Mouse (Mus musculus) testis, postnatal 10 days (tissue): ENCODE measurements around the gene Adnp.
A peak's percentile ranks its signal among the peaks of the same experiment; 100 is the strongest.

ENCODE experiments used
- DNase-seq: peaks from one replicate; pipeline ENCODE4 v3.0.0; 2021; ENCODE audit warnings: low spot score

Gene Adnp

GRCm38 (mm10) chr2:168206725-168207644, at the start of gene Adnp:
Gene Adnp, minus strand, starts transcription at chr2:168207112.
- DNase-seq = peak; percentile 97

DNA sequence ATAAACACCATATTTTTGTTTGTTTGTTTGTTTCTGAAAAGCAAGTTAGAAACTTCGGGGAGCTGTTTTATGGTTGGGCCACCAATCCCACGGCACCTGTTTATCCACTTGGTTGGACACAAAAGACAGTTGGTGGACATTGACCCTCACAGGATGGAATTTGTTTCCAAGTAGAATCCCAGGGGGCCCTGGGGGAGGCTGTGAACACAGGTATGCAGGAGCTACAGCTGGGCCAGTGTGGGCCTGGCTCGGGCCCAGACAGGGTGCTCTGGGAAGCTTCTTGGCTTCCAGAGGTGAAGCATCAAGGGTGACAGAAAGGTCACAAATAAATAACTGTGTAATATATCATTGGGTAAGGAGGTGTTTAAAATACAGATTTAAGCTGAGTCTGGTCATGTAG, 49.6 kb upstream of the Adnp start:
- DNase-seq = no peak

DNA sequence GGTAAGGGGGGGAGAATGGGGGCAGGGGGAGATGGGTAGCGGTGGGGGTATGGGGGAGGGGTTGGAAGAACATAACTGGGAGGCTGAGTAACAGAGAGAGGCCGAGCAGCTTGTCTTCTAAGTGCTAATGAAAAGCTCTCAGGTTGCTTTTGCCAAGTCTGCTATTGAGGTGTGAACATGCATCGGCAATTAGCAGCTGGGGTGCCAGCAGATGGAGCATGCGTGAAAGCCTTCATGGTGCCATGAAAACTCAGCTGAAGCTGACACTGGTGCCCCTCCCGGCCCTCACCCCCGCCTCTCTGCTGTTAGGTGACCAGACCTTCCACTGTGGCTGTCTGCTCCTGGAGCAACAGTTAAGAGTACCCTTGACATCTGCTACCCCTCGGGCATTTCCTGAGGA, 46.9 kb upstream of the Adnp start:
- no peak for DNase-seq

DNA sequence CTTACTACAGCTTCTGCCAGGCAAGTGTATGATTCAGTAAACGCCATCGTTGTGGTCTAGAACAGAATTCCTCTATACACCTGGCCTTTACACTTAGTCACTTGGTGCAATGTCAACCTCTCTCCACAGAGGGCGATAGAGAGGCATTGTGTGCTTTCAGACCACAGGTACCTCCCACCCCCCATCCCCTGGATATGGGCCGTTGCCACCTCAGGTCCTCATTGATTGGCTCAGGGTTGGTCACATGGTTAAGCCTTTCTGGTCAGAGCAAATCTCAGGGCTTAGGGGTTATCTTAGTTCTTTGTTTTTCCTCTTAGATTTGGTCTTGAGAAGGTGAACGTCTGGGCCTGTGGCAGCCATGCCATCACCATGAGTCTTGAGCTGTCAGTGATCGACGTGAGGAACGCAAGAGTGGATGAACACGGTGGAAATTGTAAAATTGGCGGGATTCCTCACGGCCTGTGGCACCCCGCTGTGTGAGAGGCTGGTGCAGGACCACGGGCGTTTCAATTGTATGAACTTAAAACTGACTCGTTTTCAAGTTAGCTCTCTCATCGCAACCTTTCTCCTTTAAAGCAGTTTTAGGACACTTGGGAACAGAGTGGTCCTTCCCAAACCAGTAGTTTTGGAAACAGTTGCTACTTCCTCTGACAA, 45.9 kb upstream of the Adnp start:
- DNase-seq = peak; percentile 64

- peak; percentile 91 for DNase-seq
Measured at GRCm38 (mm10) chr2:168250270-168250669, 43.4 kb upstream of the Adnp start.

GRCm38 (mm10) chr2:168248856-168249245, 41.9 kb upstream of the Adnp start:
- peak; percentile 60 for DNase-seq

DNA sequence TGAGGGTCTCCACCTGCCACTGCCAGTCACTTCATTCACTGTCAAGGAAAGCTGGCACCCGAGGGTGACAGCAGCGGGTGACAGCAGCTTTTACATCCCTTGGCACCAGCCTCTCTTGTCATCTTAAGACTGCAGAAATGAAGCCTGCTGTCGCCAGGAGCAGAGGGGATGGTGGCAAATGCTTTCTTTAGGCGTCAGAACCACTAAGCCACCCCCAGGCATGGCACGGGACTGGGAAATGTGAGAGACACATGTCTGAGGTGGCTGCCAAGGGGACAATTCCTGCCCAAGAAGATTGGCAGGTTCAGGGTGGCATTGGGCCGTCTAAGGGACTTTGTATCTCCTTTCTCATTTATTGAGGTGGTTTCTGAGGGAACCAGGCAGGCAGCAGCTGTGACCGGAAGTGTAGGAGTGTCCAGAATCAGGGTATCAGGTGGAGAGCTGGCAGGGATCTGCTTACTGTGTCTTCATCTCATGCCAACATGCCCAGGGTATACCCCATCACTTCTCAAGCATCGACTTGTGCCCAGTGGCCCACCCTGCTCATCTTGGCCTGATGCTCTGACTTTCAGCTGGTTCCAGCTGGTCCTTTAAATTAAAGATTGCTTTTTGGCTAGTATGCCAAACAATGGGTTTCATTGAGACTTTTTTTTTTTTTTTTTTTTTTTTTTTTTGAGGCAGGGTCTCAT, 41.4 kb upstream of the Adnp start:
- no peak for DNase-seq

- no peak for DNase-seq
Measured at GRCm38 (mm10) chr2:168245571-168245970, 38.7 kb upstream of the Adnp start.

DNA sequence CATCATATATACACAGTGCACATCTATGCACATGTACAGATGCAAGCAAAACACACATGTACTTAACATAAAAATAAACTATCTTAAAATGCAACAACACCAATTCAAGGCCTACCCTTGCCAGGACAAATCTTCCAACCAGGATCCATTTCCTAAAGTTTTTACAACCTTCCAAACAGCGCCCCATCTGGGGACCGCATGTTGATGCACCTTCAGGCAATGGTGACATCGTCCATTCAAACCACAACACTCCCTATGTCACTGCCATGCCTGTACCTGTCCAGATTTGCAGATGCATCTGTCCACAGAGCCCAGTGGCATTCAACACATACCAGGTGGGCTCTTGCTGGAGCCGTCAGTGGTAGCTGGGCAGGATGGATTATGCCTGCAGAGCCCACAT, 36.4 kb upstream of the Adnp start:
- DNase-seq = no peak

DNA sequence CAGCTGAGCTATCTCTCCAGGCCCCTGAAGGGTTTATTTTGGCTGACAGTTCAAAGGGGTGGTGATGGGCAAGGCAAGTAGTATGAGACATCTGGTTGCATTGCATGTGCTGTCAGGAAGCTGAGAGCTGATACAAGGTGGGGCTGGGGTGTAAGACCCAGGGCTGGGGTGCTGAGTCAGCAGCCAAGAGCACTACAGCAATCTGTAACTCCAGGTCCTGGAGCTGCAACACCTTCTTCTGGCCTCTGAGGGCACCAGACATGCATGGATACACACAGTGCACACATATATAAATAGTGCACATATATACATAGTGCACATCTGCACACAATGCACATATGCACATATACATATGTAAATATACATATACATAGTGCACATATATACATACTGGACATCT, 35.9 kb upstream of the Adnp start:
- DNase-seq = no peak

DNA sequence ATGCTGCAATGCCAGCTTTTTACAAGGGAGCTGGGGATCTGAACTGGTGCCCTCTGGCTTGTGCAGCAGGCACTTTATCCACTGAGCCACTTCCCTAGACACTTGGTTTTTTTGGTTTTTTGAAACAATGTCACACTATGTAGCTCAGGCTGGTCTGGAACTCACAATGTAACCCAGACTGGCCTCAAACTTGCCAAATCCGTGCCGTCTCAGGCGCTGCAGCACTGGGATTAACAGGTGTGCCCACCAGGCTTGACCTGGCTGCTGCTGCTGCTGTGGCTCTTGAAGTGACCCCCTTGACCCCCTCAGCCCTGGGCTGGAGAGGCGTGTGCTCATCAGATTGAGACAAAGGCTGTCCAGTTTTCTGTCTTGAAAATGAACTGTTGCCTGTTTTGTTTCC, 31.4 kb upstream of the Adnp start:
- DNase-seq = no peak

DNA sequence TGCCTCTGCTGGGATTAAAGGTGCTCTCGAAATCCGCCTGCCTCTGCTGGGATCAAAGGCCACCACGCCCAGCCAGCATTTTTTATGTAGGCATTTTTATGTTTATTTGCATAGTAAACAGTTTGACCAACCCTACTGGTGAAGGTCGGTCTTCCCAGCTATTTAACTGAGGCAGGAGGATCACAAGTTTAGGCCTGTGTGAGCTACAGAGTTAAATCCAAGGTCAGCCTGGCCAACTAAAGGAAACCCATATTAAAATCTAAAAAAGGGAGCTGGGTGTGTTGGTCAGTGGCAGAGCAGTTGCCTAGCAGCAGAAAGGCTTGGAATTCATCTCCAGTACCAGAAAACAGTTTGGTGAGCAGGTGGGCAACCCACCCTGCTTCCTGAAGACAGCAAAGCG, 26.4 kb upstream of the Adnp start:
- DNase-seq = no peak

GRCm38 (mm10) chr2:168231471-168231829, 24.5 kb upstream of the Adnp start:
- no peak for DNase-seq

- DNase-seq = peak; percentile 57
Measured at GRCm38 (mm10) chr2:168230773-168231470, 24.0 kb upstream of the Adnp start.

DNA sequence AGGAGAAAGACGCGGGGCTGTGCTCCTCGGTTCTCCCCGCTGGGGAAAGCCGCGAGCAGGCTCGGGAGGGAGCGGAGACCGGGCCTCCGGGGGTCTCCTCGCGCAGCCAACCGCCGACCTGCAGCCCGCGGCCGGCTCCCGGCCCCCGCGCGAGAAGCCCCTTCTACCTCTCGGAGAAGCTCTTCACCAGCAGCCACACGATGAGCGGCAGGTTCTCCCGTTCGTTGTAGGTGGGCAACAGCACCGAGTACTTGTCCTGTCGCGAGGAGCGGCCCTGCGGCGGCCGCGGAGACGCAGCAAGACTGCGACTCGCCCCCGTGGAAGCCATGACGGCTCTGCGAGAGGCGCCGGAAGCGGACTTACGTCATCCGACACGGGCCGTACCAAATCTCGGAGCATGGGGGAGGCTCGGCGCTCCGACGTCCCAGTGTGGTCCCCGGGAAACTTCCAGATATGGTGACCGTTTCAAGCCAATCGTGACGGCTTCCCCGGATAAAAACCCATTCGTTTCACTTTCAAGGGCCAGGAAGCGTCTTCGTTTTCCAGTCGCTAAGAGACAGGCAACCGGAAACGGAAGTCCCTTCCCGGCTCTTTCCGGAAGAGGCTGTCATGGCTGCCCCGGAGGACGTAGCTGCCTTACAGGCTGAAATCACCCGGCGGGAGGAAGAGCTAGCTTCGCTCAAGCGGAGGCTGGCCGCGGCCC, 23.3 kb upstream of the Adnp start, which contains the start of the genes Gm20716, Dpm1 and Mocs3:
Gene Gm20716 (minus strand): TSS at position 339 of the 703 bp plus-strand sequence.
Gene Dpm1 (minus strand): TSS at position 566 of the 703 bp plus-strand sequence.
Gene Mocs3 (plus strand): TSS at position 597 of the 703 bp plus-strand sequence.
- DNase-seq = peak; percentile 87

DNA sequence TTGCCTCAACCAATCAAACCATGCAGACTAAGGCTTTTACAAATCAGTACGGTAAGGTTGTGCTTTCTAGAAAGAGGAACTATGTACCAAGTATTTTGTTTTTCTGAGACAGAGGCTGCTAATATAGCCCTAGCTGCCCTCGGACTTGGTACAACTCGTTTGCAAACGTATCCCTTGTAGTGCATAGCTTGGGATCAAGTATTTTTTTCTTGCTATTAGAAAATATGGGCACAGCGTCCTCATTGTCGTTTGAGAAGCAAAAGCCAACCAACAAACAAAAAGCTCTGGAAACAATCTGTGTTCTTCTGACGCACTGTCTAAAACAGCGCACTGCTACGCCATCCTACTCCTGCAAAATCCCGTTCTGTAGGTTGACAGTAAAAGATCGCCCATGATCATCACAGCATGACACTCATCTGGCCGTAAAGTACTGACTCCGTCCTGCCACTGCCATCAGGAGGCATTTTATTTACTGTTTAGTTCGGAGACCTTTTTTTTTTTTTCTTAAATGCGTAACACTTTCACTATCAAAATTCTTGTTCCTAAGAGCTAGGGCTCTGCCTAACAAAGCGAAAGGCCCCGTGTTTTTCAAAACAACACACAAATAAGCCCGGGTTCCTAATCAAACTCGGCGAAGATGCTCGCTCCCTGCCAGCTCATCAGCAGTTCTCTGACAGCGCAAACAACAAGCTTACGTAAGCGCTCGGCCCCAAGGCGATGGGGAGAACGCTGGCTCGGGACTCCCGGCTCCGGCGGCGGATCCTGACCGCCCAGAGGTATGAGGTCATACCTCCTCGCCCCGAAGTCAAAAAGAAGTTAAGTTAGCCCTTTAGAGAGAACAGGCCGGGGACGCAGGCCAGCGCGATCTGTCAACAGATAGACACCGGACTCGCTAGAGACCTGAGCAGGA, 22.5 kb upstream of the Adnp start:
- DNase-seq = peak; percentile 56

DNA sequence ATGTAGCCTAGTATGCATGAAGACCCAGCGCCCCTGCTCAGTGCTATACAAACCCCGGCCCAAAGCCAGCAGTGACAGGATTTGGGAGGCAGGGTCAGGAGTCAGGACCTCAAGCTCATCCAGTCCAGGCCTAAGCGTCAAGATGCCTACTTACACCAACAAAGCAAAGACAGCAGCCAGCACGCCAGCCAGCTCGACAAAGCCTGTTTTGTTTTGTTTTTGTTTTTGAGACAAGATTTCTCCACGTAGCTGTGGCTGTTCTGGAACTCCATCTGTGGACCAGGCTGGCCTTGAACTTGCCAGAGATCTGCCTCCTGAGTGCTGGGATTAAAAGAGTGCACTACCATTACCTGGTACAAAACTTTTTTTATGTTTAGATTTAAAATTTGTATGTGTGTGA, 16.4 kb upstream of the Adnp start:
- DNase-seq = no peak

DNA sequence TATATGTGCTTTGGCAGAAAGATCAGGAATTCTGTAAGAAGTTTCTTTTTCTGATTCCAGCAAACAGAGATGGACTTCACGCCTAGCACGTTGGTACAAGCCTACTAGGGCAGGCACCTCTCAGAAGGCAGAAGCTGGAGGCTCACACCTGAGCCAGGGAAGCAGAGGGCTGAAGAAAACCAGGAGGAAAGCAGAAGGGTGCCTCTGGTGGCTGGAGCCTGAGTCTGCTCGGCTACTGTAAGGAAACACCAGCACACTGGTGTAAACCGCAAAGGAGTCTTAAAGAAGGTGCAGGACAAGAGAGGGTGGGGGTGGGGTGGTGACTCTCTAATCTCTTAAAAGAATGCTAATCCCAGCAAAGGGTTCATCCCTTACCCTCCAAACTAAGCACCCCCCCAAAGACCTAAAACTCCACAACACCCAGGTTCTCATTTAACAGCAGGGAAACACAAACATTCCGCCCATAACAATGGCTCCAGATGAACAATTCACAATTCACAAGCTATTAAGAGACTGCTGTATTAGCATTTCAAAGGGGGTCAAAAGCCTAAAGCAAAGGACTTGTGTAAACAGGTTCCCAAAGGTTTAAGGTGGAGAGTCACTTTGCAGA, 7.0 kb upstream of the Adnp start:
- no peak for DNase-seq

GRCm38 (mm10) chr2:168207883-168208282, 971 bp upstream of the Adnp start:
- peak; percentile 80 for DNase-seq
